Mouse (Mus musculus): ENCODE results near the gene Il17rc.

The Il17rc gene

GRCm38 (mm10) chr6:113501388-113502084 is 30.3 kb downstream of the Il17rc start, which contains the start of gene Prrt3:
Gene Prrt3 (minus strand): TSS chr6:113501931.
- DNase-seq = peak; percentile 87

DNA sequence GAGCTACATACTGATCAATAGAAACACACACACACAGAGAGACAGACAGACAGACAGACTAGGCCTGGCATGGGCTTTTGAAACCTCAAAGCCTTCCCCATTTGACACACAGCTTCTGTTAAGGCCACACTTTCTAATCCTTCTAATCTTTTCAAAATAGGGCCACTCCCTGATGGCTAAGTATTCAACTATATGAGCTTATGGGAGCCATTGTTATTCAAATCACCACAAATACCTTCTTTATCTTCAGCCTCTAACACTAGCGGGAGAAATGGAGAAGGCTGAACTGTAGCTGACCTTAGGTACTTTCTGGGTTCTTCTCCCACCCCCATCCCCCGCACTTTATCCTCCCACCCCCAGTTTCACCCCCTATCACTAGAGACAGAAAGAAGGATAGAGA is 31.6 kb downstream of the Il17rc start:
- no peak for DNase-seq

DNA sequence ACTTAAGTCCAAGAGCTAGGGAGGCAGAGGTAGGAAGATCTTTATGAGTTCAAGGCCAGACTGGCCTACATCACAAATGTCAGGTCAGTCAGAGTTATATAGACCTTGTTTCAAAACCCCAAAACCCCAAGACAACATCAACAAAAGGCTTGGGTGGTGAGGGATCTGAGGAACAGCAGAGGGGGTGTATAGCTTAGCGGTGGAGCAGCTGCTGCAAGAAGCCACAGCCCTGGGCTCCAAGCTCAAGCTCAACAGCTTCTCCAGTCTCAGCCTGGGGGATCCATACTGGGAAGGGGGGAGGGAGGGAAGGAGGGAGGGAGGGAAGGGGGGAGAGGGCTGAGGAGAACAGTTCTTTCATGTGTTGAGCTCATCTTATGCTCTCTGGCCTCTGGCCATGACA is 34.5 kb downstream of the Il17rc start:
- DNase-seq = no peak

DNA sequence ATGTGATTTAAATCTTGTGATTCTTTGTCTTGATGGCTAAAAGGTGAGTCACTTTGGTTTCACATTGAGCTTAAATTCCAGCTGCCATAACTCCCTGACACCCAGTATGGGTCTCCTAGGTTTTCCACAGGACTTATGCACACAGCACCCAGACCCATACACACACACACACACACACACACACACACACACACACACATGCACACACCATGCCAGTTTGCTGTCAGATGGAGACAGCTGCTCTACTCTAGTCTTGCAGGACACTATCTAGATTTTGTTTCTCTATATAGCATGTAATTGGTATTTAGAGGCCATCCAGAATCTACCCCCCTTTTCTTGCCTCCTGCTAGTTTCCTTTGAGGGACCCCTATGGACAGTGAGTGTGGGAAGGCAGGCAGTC is 35.9 kb downstream of the Il17rc start:
- DNase-seq = no peak

DNA sequence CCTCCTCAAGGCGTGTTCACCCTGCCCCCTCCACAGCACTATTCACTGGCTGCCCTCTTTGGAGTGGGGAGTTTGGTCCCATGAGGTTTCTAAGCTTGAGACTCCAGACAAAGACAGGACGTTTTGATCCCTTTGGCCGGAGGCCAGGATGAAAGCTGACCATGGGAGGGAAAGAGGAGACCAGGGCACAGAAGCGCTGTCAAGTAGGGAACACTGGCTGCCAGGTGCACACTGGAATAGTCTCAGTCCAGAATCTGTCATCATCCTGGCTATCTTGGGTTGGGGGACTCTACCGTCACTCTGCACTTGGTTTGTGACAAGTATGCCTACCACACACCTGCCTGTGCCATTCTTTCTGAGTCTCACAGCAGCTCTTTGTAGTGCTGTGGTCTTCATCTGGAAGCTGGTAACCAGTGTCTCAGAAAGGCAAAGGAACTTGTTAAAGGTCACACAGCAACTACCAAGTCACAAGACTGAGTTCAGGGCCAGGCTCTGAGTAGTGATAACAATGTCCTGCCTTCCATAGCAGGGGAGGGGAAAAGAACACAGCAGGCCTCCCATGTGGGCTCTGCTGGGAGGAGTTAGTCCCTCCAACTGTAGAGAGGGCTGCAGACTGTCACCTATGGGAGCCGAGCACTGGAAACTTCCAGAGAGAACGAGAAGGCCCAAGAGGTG is 37.2 kb downstream of the Il17rc start:
- peak; percentile 57 for DNase-seq

DNA sequence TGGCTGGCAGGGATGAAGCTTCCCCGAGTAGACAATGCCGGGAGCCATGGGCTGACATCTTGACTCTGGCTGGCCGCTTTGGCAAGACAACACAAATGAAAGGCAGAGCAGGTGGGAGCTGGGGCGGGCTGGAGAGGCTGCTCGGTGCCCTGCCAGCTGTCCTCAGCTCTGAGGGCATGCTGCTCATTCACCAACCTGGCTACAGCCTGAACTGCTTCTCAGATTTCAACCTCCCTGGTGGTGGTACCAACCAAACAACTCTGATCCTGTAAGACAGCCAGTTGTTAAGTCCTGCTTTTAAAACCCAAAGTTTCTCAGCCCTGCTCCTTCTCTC is 37.7 kb downstream of the Il17rc start:
- DNase-seq = peak; percentile 89

- DNase-seq = no peak
These were observed 42.7 kb downstream of the Il17rc start for GRCm38 (mm10) chr6:113513944-113514343.

GRCm38 (mm10) chr6:113514600-113514999 is 43.4 kb downstream of the Il17rc start:
- DNase-seq = no peak

- no peak for DNase-seq
These were observed 46.3 kb downstream of the Il17rc start for GRCm38 (mm10) chr6:113517434-113518080.

- DNase-seq = no peak
These were observed 51.1 kb downstream of the Il17rc start for GRCm38 (mm10) chr6:113522310-113522709.

GRCm38 (mm10) chr6:113523420-113523819 is 52.2 kb downstream of the Il17rc start:
- no peak for DNase-seq

DNA sequence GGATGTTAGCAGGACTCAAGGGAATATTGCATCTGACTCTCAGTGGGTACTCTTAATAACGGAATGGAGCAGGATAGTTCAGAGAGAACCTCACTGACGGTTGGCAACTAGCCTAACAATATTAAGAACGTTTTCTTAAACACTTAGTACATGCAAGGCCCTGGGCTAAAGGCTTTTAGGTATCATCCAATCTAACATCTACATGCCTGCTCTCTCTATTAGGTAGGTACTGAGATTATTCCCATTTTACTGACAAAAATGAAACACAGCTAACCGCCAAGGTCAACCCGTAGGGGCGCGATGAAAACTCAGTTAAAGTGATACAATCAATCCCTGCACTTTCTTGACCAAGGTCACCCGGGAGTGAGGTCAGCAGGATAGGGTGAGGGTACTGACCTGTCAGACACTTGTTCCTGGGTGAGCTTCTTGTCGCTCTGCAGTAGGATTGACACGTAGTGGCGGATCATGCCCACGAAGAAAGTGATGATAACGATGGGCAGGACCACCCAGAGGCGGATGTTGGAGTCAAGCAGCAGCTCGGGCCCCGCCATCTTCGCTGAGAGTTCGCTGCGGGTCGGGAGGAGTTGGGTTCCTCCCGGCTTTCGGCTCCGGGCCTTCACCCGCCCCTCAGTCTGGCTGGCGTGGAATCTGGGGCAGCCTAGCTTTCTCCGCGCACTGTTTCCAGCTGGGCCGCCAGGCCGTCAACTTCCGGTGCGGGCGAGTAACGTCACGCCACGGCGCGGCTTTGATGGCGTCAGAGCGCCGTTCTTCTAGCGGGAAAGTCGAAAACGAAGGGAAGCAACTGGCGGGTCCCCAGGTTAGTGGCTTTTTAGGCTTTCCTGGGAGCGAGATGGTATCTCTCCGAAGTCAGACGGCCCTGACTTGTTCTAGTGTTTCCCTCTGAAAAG is 60.0 kb downstream of the Il17rc start, which contains the start of the genes Emc3 and Fancd2:
Emc3 (minus strand) TSS at position 721 of the 908 bp plus-strand sequence.
Fancd2 (plus strand) TSS at position 751 of the 908 bp plus-strand sequence.
- peak; percentile 88 for DNase-seq

- no peak for DNase-seq
These were observed 60.7 kb downstream of the Il17rc start for GRCm38 (mm10) chr6:113531840-113532404.
